Mouse (Mus musculus): ENCODE measurements around the gene Olfr1440.

Olfr1440 gene

GRCm38 (mm10) chr19:12386979-12387378 is at the start of gene Olfr1440:
Gene Olfr1440, plus strand, starts transcription at chr19:12387279.
- no peak for DNase-seq (ENCODE audit: low read depth, low spot score)

GRCm38 (mm10) chr19:12373004-12373403 is 14.1 kb upstream of the Olfr1440 start:
- DNase-seq (ENCODE audit: low read depth, low spot score): no peak

GRCm38 (mm10) chr19:12374465-12375025 is 12.5 kb upstream of the Olfr1440 start:
- DNase-seq (ENCODE audit: low read depth, low spot score): no peak

DNA sequence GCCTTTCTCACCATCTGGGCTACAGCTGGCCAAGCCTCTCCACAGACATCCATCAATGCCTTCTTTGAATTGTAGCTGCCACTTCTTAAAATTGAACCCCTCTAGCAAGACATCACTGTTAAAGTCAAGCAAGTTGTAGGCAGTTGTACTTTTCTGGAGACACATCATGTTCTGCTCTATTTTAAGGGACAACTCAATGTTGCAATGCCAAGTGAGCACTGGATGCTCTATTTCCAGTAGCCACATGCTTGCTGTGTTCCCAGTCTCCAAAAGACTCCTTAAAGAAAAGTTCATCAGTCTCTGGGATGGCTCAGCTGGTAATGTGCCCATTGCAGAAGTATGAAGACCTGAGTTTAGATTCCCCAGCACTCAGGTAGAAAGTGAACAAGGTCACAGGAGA is 26.7 kb downstream of the Olfr1440 start:
- DNase-seq (ENCODE audit: low read depth, low spot score): no peak

GRCm38 (mm10) chr19:12417361-12417760 is 30.3 kb downstream of the Olfr1440 start, which contains the start of gene Olfr1441:
Gene Olfr1441, plus strand, starts transcription at chr19:12417433.
- no peak for DNase-seq (ENCODE audit: low read depth, low spot score)

GRCm38 (mm10) chr19:12418312-12418711 is 31.2 kb downstream of the Olfr1440 start:
- DNase-seq (ENCODE audit: low read depth, low spot score): no peak

- DNase-seq (ENCODE audit: low read depth, low spot score): no peak
These were observed 33.5 kb downstream of the Olfr1440 start for GRCm38 (mm10) chr19:12420555-12420954.

- peak; percentile 21 for DNase-seq (ENCODE audit: low read depth, low spot score)
These were observed 34.6 kb downstream of the Olfr1440 start for GRCm38 (mm10) chr19:12421680-12422079.

- no peak for DNase-seq (ENCODE audit: low read depth, low spot score)
These were observed 40.0 kb downstream of the Olfr1440 start for GRCm38 (mm10) chr19:12427101-12427500.

DNA sequence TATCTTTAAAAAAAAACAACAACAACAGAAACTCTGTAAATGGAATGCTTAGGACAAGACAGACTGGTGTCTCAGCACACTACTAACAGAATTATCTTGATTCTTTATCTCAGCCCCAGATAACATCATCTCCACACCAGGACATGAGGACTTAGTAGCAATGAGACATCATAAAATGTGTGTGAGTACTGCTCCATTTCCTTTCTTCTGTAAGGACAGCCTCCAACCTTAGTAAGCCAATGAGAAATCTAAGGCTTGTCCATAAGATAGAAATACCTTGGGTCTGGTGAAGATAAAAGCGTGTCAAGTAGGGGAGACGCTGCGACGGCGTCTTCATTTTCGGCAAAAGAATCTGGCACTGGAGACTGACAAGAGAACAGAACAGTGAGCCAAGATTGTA is 40.5 kb downstream of the Olfr1440 start, which contains the start of gene Pfpl:
Gene Pfpl, plus strand, starts transcription at position 301 of the 400 bp plus-strand sequence.
- DNase-seq (ENCODE audit: low read depth, low spot score): no peak

- DNase-seq (ENCODE audit: low read depth, low spot score): peak; percentile 54
These were observed 46.0 kb downstream of the Olfr1440 start for GRCm38 (mm10) chr19:12433033-12433432.

DNA sequence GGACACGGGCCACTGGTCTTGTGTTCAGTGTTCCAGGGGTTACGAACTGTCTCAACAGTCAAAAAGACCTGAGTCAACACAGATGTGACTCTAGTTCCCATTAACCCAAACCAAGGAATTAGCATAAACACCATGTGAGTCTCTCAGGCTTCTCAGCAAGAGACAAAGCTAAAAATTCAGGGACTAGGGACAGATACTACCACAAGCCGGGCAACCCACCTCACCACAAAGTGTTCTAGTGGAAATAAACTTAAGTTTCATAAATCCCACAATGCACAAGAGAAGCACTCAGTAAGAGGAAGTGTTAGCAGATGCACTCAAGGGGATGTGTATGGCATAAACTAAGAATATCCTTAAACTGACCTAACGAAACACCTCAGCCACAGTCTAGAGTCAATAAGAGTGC is 47.9 kb downstream of the Olfr1440 start:
- DNase-seq (ENCODE audit: low read depth, low spot score): no peak

- DNase-seq (ENCODE audit: low read depth, low spot score): no peak
These were observed 48.9 kb downstream of the Olfr1440 start for GRCm38 (mm10) chr19:12435750-12436524.

- DNase-seq (ENCODE audit: low read depth, low spot score): no peak
These were observed 52.5 kb downstream of the Olfr1440 start for GRCm38 (mm10) chr19:12439581-12439980.

- no peak for DNase-seq (ENCODE audit: low read depth, low spot score)
These were observed 53.1 kb downstream of the Olfr1440 start for GRCm38 (mm10) chr19:12440103-12440725.

- no peak for DNase-seq (ENCODE audit: low read depth, low spot score)
These were observed 55.5 kb downstream of the Olfr1440 start for GRCm38 (mm10) chr19:12442560-12442959.

DNA sequence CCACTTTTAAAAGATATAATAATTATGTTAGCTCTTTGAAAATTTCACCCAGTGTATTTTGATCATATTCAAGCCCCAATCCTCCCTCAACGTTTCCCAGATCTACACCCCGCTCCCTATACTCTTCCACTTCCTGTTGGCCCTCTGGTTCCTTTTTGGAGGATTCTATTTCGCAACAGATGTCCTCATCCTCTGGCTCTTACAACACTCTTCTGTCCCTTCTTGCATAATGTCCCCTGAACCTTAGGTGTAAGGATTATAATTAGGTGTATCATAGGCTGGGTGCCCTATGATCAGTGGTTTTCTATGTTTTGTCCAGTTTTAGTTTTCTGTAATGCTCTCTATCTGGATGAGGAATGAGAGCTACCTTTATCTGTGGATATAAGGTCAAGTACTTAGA is 57.9 kb downstream of the Olfr1440 start:
- DNase-seq (ENCODE audit: low read depth, low spot score): no peak
